Mouse (Mus musculus) frontal cortex, postnatal 36 days (tissue): ENCODE results near the gene Specc1.

Experiments used
- DNase-seq, 2 experiments: peaks; one replicate each; pipeline ENCODE4 v3.0.0; 2022; ENCODE audit warnings: low spot score in 2 of 2

Gene Specc1

GRCm38 (mm10) chr11:62013449-62013848, 56.9 kb downstream of the Specc1 start:
- no peak for DNase-seq

- no peak for DNase-seq
These were observed 58.6 kb downstream of the Specc1 start for GRCm38 (mm10) chr11:62015071-62015654.

- DNase-seq = no peak
These were observed 60.4 kb downstream of the Specc1 start for GRCm38 (mm10) chr11:62016985-62017384.

- DNase-seq = no peak
These were observed 62.0 kb downstream of the Specc1 start for GRCm38 (mm10) chr11:62018315-62019205.

GRCm38 (mm10) chr11:62019857-62020256, 63.3 kb downstream of the Specc1 start:
- no peak for DNase-seq

GRCm38 (mm10) chr11:62020898-62021297, 64.3 kb downstream of the Specc1 start:
- no peak for DNase-seq

- no peak for DNase-seq
These were observed 65.5 kb downstream of the Specc1 start for GRCm38 (mm10) chr11:62022105-62022504.

- no peak for DNase-seq
These were observed 66.3 kb downstream of the Specc1 start for GRCm38 (mm10) chr11:62022718-62023493.

- DNase-seq = no peak
These were observed 67.1 kb downstream of the Specc1 start for GRCm38 (mm10) chr11:62023494-62024233.

GRCm38 (mm10) chr11:62024234-62024601, 67.7 kb downstream of the Specc1 start:
- DNase-seq = no peak

GRCm38 (mm10) chr11:62024952-62025351, 68.4 kb downstream of the Specc1 start:
- DNase-seq = no peak

- no peak for DNase-seq
These were observed 69.2 kb downstream of the Specc1 start for GRCm38 (mm10) chr11:62025770-62026169.

GRCm38 (mm10) chr11:62026345-62026815, 69.8 kb downstream of the Specc1 start:
- DNase-seq = no peak

GRCm38 (mm10) chr11:62027271-62027670, 70.7 kb downstream of the Specc1 start:
- no peak for DNase-seq

- DNase-seq = no peak
These were observed 71.1 kb downstream of the Specc1 start for GRCm38 (mm10) chr11:62027705-62028104.

- no peak for DNase-seq
These were observed 72.6 kb downstream of the Specc1 start for GRCm38 (mm10) chr11:62029171-62029570.

GRCm38 (mm10) chr11:62034564-62034963, 78.0 kb downstream of the Specc1 start:
- DNase-seq = no peak

GRCm38 (mm10) chr11:62035220-62035619, 78.7 kb downstream of the Specc1 start:
- no peak for DNase-seq

- no peak for DNase-seq
These were observed 83.6 kb downstream of the Specc1 start for GRCm38 (mm10) chr11:62040122-62040521.

GRCm38 (mm10) chr11:62044627-62045026, 88.1 kb downstream of the Specc1 start:
- no peak for DNase-seq

- no peak for DNase-seq
These were observed 89.4 kb downstream of the Specc1 start for GRCm38 (mm10) chr11:62045964-62046363.
